Mouse (Mus musculus) embryonic facial prominence, embryonic 15.5 days (tissue): ENCODE results near the gene Ang4. TPM values are rescaled to one million over a fixed set of nuclear protein-coding genes. Genes with fewer than 3 reads are reported as not detected.
"Not testable (repeated sequence)": the region's sequence is repeated elsewhere in the genome, so short reads cannot be mapped to it uniquely, and the experiment has no call there.

Experiments used
- ATAC-seq: fragments of 200-750 bp; cut with Nextera tagmentation; 2 replicates; pipeline ENCODE4 v1.8.0; 2017; ENCODE audit warnings: low read depth, moderate TSS enrichment; ENCODE audit not compliant: insufficient number of reproducible peaks, low FRiP score, low TSS enrichment
- H3K27ac ChIP-seq: fragments of 300-500 bp; sonication (generic); replicated peaks from 2 replicates; pipeline ENCODE4 v1.5.1; 2015; ENCODE audit warnings: mild to moderate bottlenecking, inconsistent platforms
- H3K27me3 ChIP-seq: fragments of 300-500 bp; sonication (generic); 2 replicates; pipeline ENCODE4 v1.6.1; 2015; ENCODE audit warnings: inconsistent platforms
- H3K36me3 ChIP-seq: fragments of 300-500 bp; sonication (generic); 2 replicates; pipeline ENCODE4 v1.6.1; 2015; ENCODE audit warnings: mild to moderate bottlenecking, inconsistent platforms
- H3K4me1 ChIP-seq: fragments of 300-500 bp; sonication (generic); 2 replicates; pipeline ENCODE4 v1.6.1; 2015; ENCODE audit warnings: inconsistent platforms
- H3K4me2 ChIP-seq: fragments of 300-500 bp; sonication (generic); replicated peaks from 2 replicates; pipeline ENCODE4 v1.6.1; 2015; ENCODE audit warnings: mild to moderate bottlenecking, inconsistent platforms
- H3K4me3 ChIP-seq: fragments of 300-500 bp; sonication (generic); replicated peaks from 2 replicates; pipeline ENCODE4 v1.5.1; 2015; ENCODE audit warnings: mild to moderate bottlenecking, inconsistent platforms
- H3K9ac ChIP-seq: fragments of 300-500 bp; sonication (generic); 2 replicates; pipeline ENCODE4 v1.6.1; 2015; ENCODE audit warnings: inconsistent platforms
- H3K9me3 ChIP-seq: fragments of 300-500 bp; sonication (generic); replicated peaks from 2 replicates; pipeline ENCODE4 v1.6.1; 2016; ENCODE audit warnings: inconsistent platforms
- WGBS: fragments of 180-500 bp; shearing (Covaris S2); methylation state at CpG from one replicate; pipeline ENCODE4 v1.1.7; 2015; 5-methylcytosine and 5-hydroxymethylcytosine counted together
- polyA plus RNA-seq: library from polyadenylated mRNA; unstranded; fragments of >200 nt; fragmentation: Nextera tagmentation; extraction: Ambion mirVana; gene quantifications from 2 replicates; pipeline ENCODE4 v1.2.1, GENCODE M21; 2015

Gene Ang4
- polyA plus RNA-seq = not detected in 2 replicates

DNA sequence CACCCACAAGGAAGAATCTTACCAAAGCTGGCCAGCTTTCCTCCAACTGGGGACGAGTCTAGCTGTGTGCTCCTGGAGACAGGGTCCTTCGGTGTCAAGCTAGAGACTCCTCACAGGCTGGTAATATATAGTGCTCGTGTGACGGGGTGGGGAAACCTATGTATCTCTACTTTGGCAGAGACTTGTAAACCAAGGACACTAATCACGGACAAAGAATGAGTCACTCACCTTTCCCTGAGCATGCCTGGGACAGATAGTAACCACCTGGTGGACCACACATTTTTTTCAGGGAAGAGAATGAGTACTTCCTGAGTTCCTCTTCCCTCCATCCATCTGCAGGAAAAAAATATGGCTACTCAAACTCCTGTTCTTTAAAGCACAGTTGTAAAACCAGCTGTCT lies at the start of gene Ang4:
Gene Ang4, minus strand, starts transcription at position 101 of the 400 bp plus-strand sequence.
- no peak for ATAC-seq

DNA sequence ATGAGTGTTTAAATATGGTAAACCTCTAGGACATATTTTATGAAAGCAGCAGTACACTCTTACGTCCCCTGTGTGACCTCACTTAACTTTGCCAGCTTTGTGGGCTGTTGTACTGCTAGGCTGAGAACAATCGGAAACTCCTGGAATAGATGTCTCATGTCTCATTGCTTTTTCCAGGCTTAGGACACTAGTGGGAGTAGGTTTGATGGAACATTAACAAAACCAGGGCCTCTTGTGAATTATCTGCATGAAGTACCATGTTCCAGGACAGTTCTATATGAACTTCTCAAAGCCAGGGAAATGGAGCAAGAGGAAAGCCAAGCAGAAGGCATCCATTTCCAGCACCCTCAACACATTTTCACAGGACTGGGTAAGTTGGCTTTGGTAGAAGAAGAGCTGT lies 26.4 kb upstream of the Ang4 start, which contains the start of gene AY358078:
Gene AY358078, plus strand, starts transcription at position 301 of the 400 bp plus-strand sequence.
- Histone ChIP-seq H3K4me1 (no peaks in the 10 kb centered on the region), H3K9ac (no peak within 1 kb of the TSS), H3K4me3 (no peak within 1 kb of the TSS), H3K9me3 (no peaks in the 10 kb centered on the region), H3K27me3 (no peaks in the 10 kb centered on the region), H3K27ac (no peak within 1 kb of the TSS), H3K4me2 (no peak within 1 kb of the TSS), H3K36me3 (no peaks in the 10 kb centered on the region)
- no peak for ATAC-seq
- WGBS = 81% methylated on average over 2 of the region's 2 CpGs

More for the DNA sequence above, at the start of gene Ang4:
- no peak within 1 kb of the TSS for H3K9ac ChIP-seq
- H3K9me3 ChIP-seq = no peaks in the 10 kb centered on the region
- no peak within 1 kb of the TSS for H3K4me2 ChIP-seq
- H3K36me3 ChIP-seq = no peaks in the 10 kb centered on the region
- H3K27ac ChIP-seq = no peak within 1 kb of the TSS
- no peaks in the 10 kb centered on the region for H3K27me3 ChIP-seq
- 75% methylated on average over 5 of the region's 5 CpGs for WGBS
- no peak within 1 kb of the TSS for H3K4me3 ChIP-seq
- no peaks in the 10 kb centered on the region for H3K4me1 ChIP-seq

DNA sequence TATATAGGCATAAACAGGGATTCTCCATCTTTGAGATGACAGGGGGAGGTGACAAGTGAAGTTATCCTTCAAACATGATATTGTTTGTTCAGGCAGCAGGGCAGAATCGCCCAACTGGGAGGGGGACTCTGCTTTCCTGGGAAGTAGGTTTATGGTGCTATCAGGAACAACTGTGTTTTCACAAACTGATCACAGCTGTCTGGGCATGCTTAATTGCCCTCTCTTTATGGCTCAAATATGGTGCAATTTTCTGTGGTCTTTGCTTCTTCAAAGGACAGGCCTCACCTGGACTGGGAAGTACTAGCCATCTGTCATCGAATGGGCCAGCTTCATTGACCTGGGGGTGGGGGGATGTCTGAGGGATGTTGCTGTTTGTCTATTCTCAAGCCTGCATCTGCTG lies 20.7 kb upstream of the Ang4 start:
- no peak for ATAC-seq
- no peak overlapping the region for H3K4me3 ChIP-seq
- H3K36me3 ChIP-seq = no peaks in the 10 kb centered on the region
- WGBS = 78% methylated on average over 2 of the region's 2 CpGs
- H3K9ac ChIP-seq = no peak overlapping the region
- H3K4me1 ChIP-seq = no peaks in the 10 kb centered on the region
- H3K27ac ChIP-seq = no peak overlapping the region
- no peaks in the 10 kb centered on the region for H3K9me3 ChIP-seq
- no peak overlapping the region for H3K4me2 ChIP-seq
- H3K27me3 ChIP-seq = no peaks in the 10 kb centered on the region

DNA sequence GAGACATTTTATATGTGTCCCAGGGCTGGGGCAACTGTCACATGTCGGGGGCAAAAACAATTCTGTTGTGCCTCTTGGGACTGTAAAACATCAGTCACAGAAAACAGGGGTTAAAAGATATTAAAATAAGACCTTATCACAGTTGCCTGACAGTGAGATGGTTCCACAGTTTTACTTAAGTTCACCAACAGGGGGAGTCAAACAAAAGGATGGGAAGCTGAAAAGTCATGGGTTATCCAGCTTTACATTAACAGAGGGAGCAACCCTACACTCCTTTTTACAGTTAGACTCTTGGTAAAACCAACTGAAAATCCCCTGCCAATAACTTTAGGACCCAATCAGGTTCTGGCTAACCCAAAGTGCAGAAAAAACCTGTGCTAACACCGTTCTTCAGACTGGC lies 15.8 kb upstream of the Ang4 start:
- H3K27me3 ChIP-seq = no peaks in the 10 kb centered on the region
- H3K9ac ChIP-seq = no peak overlapping the region
- WGBS = 87% methylated on average over 2 of the region's 2 CpGs
- H3K36me3 ChIP-seq = no peaks in the 10 kb centered on the region
- H3K4me3 ChIP-seq = no peak overlapping the region
- no peak for ATAC-seq
- H3K9me3 ChIP-seq = no peaks in the 10 kb centered on the region
- no peaks in the 10 kb centered on the region for H3K4me1 ChIP-seq
- no peak overlapping the region for H3K27ac ChIP-seq
- no peak overlapping the region for H3K4me2 ChIP-seq

DNA sequence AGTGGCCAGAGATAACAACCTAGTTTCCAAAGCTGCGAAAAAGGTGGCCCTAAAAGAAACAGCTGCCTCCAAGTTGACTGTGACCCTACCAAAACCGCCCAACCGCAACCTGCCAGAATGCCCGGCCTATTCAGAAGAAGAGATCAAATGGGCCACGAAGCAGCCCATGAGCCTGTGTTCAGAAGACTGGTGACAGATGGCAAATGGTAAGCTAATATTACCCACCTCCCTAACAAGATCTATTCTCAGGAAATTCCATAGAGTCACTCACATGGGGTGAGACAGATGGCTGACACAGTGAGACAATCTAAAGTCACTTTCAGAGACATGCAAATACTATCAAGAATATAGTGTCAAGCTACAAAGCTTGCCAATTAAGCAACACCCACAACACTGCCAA lies 13.7 kb upstream of the Ang4 start:
- Histone ChIP-seq H3K4me2 (no peak overlapping the region), H3K9me3 (no peaks in the 10 kb centered on the region), H3K36me3 (no peaks in the 10 kb centered on the region), H3K4me3 (no peak overlapping the region), H3K4me1 (no peaks in the 10 kb centered on the region), H3K27ac (no peak overlapping the region), H3K9ac (no peak overlapping the region), H3K27me3 (no peaks in the 10 kb centered on the region)
- ATAC-seq = no peak; the same call in 1 of the 2 replicates
- 83% methylated on average over 5 of the region's 5 CpGs for WGBS

DNA sequence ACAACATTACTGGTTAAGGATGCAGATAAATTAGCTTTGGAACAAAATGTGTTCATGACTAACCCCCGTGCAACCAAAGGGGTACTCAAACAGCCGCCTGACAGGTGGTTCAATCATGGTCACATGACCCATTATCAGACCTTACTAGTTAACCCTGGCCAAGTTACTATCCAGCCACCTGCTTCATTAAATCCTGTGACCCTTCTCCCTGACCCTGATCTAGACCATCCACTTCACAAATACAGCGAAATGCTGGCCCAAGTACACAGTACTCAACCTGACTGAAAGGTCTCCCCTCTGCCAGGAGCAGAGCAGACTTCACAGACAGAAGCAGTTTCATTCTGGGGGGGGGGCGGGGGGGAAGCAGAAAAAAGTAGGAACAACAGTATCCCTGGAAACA lies 12.9 kb upstream of the Ang4 start:
- Histone ChIP-seq H3K27ac (no peak overlapping the region), H3K4me3 (no peak overlapping the region), H3K9ac (no peak overlapping the region), H3K4me1 (no peaks in the 10 kb centered on the region), H3K36me3 (no peaks in the 10 kb centered on the region), H3K4me2 (no peak overlapping the region), H3K9me3 (no peaks in the 10 kb centered on the region), H3K27me3 (no peaks in the 10 kb centered on the region)
- 65% methylated on average over 4 of the region's 4 CpGs for WGBS
- no peak for ATAC-seq

DNA sequence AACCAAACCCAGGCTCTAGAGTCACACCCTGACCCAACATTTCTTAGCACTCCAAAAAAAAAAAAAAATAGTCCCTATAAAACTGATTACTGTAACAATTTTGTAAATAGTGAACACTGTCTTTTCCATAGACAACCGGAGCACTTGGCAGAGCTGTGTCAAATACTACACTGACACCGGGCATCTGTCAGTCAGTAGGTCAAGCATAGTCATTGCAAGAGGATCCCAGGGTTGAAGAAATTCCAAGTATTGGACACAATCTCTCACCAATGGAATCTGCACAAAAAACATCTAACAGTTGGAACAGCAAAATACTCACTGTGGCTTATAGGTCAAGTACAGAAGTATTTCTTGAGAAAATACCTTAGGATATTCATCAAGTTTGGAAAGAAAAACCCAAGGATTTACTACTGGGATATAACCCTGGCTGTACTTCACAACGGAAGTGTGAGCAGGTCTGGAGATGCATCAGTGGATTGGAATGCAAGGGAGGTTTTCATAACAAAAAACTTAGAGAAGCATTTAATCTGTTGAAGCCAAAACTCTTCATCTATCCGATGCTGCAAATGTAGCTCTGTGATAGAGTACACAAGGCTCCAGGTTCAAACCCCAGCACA lies 5.6 kb upstream of the Ang4 start:
- no peaks in the 10 kb centered on the region for H3K27me3 ChIP-seq
- no peaks in the 10 kb centered on the region for H3K9me3 ChIP-seq
- H3K4me2 ChIP-seq = no peak overlapping the region
- no peaks in the 10 kb centered on the region for H3K36me3 ChIP-seq
- 74% methylated on average over 4 of the region's 4 CpGs for WGBS
- ATAC-seq = no peak
- no peak overlapping the region for H3K27ac ChIP-seq
- H3K4me3 ChIP-seq = no peak overlapping the region
- H3K4me1 ChIP-seq = no peaks in the 10 kb centered on the region
- no peak overlapping the region for H3K9ac ChIP-seq

DNA sequence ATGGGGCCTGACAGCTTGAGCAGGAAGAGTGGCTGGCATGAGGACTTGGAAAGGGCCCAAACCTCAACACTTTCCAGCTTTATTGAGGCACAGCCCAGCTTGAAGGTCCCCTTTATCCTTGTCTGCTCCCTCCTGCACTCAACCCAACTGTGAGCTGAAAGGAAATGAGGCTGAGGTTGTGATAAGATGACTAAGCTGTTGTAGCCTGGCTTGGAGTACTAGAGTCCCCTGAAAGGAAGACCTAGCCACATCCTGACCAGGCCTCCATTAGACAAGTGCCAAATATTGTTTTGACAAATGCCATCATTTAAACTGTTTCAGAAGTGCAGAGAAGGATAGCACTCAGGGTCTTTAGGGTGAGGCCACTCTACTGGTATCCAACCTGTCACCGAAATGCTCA lies 4.4 kb upstream of the Ang4 start:
- H3K4me2 ChIP-seq = no peak overlapping the region
- H3K27me3 ChIP-seq = no peaks in the 10 kb centered on the region
- no peak for ATAC-seq
- no peaks in the 10 kb centered on the region for H3K4me1 ChIP-seq
- H3K4me3 ChIP-seq = no peak overlapping the region
- H3K27ac ChIP-seq = no peak overlapping the region
- H3K9me3 ChIP-seq = no peaks in the 10 kb centered on the region
- WGBS = 82% methylated on average over 1 of the region's 1 CpGs
- H3K36me3 ChIP-seq = no peaks in the 10 kb centered on the region
- no peak overlapping the region for H3K9ac ChIP-seq

DNA sequence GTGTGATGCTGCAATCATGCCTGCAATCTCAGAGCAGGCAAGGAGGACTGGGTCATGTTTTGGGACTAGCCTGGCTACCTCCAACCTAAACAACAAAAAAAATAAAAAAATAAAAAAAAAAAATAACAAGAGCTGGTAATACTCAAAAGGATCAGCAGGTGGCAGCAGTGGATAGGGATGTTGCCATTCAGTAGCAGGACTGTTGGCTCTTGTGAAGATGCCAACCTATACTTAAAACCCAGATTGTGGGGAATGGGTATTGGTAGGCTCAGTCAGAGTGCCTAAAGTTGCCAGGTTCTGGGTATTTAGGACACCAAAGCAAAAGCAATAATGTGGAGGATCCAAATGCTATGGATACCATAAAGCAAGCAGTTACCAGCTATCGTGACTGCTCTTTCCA lies 2.0 kb downstream of the Ang4 start:
- not testable (repeated sequence) for ATAC-seq, H3K9ac ChIP-seq, H3K4me3 ChIP-seq, H3K27me3 ChIP-seq, H3K4me1 ChIP-seq, H3K4me2 ChIP-seq, H3K27ac ChIP-seq, H3K36me3 ChIP-seq, H3K9me3 ChIP-seq
- 85% methylated on average over 1 of the region's 1 CpGs for WGBS

DNA sequence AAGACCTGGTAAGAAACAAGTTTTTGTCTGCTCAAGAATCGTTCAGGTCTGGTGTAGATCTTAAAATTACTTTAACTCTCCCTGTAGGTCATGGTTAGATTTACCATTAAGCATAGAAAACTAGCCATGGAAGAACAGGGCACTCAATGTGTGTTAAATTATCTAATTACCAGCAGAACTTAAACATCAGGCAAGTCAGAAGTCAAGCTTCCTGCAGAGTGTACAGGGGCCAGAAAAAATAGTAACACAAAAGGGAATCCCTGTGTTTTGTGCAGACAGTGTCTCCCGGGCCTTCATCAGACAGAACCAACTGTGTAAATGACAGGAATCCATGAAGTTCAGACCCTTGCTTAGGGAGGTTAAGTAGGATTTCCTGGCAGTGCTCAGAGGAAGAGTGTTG lies 17.4 kb downstream of the Ang4 start:
- Histone ChIP-seq H3K9ac (no peak overlapping the region), H3K4me3 (no peak overlapping the region), H3K27me3 (no peaks in the 10 kb centered on the region), H3K4me2 (no peak overlapping the region), H3K27ac (no peak overlapping the region), H3K4me1 (no peaks in the 10 kb centered on the region), H3K9me3 (no peaks in the 10 kb centered on the region), H3K36me3 (no peaks in the 10 kb centered on the region)
- 20% methylated on average over 2 of the region's 2 CpGs for WGBS
- no peak for ATAC-seq

DNA sequence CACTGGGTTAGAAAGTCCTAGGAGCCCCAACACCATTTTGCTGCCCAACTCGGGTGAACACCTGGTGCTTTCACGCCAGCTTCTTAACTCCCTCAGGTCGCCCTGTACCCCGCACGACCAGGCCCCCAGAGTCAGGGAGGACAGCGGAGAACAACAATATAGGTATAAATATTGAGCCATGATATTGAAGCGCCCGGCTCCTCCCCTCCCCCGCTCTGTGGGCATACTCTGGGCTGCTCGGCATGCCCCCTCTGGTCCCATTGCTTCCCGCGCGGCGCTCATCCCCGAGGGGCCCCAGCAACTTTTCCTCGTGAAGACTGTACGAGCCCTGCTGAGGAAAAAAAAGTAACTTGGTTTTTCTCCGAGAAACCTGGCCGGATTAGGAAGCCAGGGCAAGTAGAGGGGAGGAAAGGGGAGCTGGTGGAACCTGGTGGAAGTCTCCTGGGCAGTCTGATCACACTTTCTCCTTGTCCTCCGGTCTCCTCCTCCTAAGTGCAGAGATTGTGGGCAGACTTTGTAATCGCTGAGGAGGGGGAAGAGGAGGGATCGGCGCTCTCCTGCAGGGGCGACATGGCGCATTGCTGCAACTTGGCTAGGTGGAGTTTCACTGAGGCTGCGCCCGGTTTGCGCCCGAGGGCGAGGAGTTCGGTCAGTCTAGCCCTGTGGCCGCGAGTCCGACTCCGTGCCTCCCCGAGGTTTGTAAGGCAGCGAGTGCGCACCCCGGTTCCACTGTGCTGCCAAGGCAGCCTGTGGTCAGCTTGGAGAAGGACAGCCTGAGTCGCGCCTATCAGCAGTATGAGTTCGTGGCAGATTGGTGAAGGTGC lies 32.8 kb downstream of the Ang4 start:
- H3K9me3 ChIP-seq = no peaks in the 10 kb centered on the region
- no peaks in the 10 kb centered on the region for H3K36me3 ChIP-seq
- under 1% methylated on average over 42 of the region's 42 CpGs for WGBS
- H3K4me3 ChIP-seq = peak overlapping the region; percentile 43
- H3K4me2 ChIP-seq = peak overlapping the region; percentile 77
- peak overlapping the region; percentile 12; the same call in 1 of the 2 replicates for H3K9ac ChIP-seq
- peaks cover 24% of the 10 kb centered on the region for H3K4me1 ChIP-seq
- peaks cover 46% of the 10 kb centered on the region for H3K27me3 ChIP-seq
- no peak overlapping the region for H3K27ac ChIP-seq
- ATAC-seq = 0 out of 2 replicates have a peak, but pooled peaks have one; percentile 15
